Mouse (Mus musculus) embryo, embryonic 10 days (tissue): Measurements from ENCODE around the gene B3galt4.
"Not testable (repeated sequence)": the region's sequence is repeated elsewhere in the genome, so short reads cannot be mapped to it uniquely, and the experiment has no call there.

ENCODE experiments used
- DNase-seq: peaks from one replicate; pipeline ENCODE4 v3.0.0-alpha.2; 2015; ENCODE audit warnings: low spot score

B3galt4 gene

GRCm38 (mm10) chr17:33904835-33905234 is 46.5 kb downstream of the B3galt4 start, which contains the start of gene Platr17:
Gene Platr17, plus strand, starts transcription at chr17:33905135.
- DNase-seq, result not testable (repeated sequence)

GRCm38 (mm10) chr17:33903911-33904651 is 47.2 kb downstream of the B3galt4 start:
- DNase-seq, result not testable (repeated sequence)

GRCm38 (mm10) chr17:33902491-33902890 is 48.8 kb downstream of the B3galt4 start:
- no peak for DNase-seq

GRCm38 (mm10) chr17:33902079-33902478 is 49.2 kb downstream of the B3galt4 start:
- no peak for DNase-seq

GRCm38 (mm10) chr17:33901653-33902052 is 49.6 kb downstream of the B3galt4 start:
- DNase-seq, result no peak

GRCm38 (mm10) chr17:33900989-33901314 is 50.3 kb downstream of the B3galt4 start:
- DNase-seq, result no peak

- no peak for DNase-seq
These were observed 50.9 kb downstream of the B3galt4 start for GRCm38 (mm10) chr17:33900281-33900988.
